Mouse (Mus musculus) right cerebral cortex, postnatal 25 days (tissue): ENCODE measurements around the gene Lgr6.
A peak's percentile ranks its signal among the peaks of the same experiment; 100 is the strongest.
"Not testable (repeated sequence)": the region's sequence is repeated elsewhere in the genome, so short reads cannot be mapped to it uniquely, and the experiment has no call there.

Experiments used
- DNase-seq: peaks from one replicate; pipeline ENCODE4 v3.0.0; 2022

Lgr6 gene

DNA sequence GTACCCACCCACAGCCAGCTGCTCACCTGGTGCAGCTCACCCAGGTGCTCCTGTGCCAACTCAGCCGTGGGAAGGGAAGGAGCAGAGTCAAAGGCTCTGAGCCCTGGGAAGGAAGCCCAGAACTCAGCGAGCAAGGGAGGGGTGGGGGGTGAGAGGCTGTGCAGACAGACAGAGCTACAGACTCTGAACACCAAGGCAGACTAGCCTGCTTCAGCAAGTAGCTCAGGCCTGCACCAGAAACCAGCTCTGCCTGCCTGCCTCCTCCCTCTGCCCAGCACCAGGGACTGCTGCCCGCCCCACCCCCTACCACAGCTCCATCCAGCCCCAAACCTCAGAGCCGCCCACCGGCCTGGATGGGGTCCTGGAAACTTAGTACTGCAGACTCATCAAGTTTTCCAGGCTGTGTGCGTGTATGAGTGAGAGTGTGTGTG is 22.9 kb upstream of the Lgr6 start:
- no peak for DNase-seq

DNA sequence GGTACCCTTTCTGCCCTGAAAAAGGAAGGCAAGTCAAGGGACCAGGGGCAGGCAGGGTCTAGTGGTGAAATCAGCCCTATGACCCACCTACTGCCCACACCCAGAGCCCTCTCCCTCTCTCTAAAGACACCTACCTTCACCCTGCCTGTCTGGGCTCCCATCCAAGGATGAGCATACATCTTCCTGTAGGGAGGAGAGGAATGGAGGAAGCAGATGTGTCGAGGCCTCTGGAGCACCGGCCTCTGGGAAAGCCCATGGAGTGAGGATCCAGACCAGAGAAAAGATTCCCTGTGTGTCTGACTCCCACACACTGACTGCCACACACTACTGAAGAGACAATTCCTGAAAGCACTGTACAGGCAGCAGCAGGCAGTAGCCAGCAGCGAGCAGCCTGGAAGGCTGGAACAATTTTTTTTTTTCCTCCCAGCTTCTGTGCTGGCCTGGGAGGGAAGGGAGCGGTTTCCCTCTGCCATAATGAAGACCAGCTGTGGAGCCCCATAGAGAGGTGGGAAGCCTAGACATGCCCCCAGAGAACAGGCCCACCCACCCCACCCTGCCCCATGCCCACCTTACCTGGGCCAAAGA is 21.5 kb upstream of the Lgr6 start:
- peak; percentile 28 for DNase-seq

DNA sequence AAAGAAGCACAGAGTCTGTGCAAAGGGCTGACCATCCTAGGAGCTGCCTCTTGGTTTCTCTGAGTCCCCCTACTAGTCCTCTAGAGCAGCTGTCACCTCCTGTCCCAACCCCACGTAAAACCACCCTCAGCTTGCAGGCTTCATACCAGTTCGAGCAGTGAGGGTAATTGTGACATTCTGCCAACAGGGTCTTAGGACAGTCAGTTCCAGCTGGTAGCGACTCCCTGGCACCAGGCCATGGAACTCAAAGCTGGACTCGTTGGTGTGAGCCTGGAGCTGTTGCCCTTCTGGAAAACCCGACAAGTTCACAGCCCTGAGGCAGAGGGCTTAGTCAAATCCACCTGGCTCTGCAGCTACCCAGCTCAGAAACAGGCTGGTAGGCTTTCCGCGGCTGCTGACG is 20.9 kb upstream of the Lgr6 start:
- no peak for DNase-seq

DNA sequence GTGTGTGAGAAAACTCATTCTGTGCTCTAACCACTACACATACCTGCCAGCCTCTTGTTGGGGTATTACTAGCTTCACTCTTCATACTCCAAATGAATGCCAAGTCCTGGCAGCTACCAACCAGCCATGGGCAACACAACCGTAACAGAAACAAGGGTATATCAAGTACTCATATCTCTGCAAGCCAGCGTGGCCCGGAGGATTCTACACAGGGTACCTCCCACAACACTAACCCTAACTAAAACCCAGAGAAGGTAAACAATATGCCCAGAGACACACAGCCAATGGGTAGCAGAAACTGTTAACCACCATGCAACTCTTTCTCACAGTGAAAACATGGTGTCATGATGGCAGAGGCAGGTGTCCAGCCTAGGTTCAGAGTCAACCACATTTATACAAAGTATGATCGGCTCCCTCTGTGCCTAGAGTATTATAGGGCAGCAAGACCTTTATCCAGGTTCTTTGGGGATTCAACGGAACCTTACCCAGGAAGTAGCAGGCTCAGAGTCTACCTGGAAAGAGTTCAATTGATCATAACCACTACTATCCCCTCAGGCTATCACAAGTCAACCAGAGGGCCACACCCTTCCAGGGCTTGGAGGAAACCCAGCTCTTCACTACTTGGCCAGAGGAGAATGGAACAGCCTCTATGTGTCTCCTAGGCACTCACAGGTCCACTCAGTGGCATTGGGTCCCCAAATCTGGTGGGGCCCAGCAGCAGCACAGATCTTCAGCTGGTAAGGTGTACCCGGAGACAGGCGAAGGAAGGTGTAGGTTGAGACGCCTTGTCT is 19.7 kb upstream of the Lgr6 start:
- no peak for DNase-seq

DNA sequence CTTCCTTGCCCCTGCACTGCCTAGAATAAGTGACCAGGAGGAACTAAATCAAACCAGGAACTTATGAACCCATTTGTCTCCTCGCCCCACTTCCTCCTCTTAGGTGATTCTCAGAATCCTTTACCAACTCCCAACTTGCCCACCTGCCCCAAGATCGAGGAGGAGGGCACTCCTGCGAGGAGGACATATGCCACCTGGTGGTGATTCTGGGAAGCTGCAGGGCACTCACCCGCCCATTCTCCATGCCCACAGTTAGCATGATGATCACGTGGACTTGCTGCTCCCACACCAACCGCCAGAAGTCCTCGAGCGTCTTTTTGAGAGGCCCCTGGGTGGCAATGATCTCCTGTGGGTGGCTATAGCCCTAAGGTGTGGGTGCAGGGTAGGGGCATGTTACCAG is 7.6 kb upstream of the Lgr6 start:
- DNase-seq = no peak

DNA sequence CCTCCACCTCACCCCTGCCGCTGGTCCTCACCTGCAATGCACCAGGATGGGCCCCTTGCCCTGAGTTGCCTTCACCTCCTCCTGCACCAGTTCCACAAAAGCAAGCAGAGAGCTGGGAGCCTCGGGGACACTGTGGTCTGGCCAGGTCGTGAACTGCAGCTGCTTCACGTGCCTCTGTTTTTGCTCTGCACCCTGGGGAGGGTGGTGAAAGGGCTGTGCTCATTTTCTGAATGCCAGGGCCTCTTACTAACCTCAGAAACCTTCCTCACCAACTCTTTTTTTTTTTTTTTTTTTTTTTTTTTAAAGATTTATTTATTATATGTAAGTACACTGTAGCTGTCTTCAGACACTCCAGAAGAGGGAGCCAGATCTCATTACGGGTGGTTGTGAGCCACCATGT is 6.2 kb upstream of the Lgr6 start:
- not testable (repeated sequence) for DNase-seq

DNA sequence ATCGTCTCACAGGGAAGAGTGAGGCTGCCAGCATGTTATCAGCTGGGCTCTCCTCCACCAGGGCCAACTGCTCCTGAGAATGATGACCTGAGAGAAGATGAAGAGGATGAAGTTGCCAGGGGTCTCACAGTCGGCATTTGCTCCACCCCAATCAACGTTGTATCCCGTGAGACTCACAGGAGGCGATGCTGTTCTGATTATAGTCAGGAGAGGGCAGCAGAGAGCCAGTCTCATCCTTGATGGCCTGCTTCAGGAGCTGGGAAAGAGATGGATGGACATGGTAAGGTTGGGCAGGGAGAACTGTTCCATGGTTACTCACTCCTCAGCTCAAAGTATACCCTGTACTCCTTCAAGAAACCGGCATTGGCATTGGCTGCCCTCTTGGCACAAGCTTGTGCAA is 5.0 kb upstream of the Lgr6 start:
- DNase-seq = peak; percentile 64

DNA sequence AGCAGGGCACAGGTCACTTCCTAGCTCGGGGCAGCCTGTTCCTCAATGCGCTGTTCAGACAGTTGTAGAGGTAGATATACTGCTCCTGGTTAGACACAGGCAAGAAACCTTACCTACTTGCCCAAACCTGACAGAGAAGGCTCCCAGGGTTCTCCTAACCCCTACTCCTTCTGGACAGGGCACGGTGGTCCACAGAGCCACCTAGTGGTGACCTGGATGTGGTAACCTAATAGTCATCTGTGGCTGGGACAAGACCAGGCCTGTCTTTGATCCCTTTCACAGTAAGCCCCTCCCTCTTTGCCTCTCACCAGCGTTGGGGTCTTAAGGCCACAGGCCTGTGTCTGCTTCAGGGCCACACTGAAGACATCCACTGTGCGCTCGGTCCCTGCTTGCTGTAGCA is 3.5 kb upstream of the Lgr6 start:
- DNase-seq = no peak

DNA sequence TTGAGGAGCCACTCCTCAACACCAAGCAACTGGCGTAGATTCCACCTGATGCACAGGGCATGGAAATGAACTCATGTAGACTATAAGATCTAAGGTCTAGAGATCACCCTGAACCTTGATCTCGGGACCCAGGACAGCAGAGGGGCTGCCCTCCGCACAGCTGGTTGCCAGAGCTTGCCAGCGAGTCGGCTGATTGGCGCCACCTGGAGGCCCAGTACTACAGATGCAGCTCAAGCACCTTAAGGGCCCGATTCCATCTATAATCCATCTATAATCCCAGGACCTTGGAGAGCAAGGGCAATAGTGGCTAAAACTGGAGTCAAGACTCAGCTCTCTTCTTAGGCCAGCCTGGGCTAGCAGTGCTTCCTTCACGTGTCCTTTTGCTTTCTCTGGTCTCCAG is 875 bp upstream of the Lgr6 start:
- peak; percentile 47 for DNase-seq

DNA sequence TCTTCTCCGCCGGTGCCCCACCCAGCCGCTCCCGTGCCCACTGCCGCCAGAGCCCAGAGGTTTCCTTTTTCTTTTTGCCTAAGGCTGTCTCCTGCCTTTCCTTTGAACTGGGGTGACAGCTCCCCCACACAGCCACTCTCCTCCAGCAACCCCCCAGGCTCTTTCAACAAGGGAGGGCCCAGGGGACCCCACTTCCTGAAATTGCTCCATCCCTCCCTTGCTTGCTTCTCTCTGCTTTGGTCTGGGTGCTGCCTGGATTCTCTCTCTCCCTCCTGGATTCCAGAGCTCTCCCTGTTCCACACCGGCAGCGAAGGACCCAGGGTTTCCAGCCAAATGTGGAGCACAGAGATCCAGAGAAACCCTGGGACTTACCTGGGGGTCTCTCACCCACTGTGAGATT is 4.7 kb downstream of the Lgr6 start:
- DNase-seq = no peak

DNA sequence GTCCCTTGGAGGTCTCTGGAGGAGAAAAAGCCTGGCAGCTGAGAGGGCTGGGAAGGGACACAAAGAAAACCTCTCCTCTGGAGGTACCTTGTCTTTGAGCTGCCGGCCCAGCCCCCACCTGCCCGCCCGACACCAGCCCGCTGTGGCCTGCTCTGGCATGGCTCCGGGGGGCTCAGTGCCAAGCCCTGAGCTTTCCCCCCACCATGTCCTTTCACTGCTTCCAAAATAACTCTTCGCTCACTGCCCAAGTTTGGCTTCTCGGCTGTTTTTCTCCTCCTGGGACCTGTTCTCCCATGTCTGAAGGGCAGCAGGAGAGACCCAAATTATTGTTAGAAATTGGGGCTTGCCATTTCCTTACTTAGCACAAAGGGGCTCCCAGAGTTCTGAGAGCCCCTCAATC is 6.6 kb downstream of the Lgr6 start:
- DNase-seq = no peak

DNA sequence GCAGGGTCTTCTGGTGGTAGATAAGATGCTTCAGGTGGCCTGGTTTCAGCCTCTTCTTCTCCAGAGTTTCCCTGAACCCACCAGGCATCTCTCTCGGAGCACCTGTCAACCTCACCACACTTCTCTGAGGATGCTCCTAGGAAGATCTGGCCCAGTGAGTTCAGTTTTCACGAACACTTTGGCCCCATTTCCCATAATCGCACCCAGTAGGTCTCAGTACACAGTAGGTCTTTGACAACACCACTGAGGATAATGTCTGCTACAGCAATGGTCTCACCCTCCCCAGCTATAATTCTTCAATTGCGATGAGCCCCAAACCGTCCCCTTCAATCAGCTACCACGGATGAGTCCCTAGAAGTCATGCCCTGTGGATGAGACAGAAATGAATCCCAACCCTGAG is 7.6 kb downstream of the Lgr6 start:
- no peak for DNase-seq

DNA sequence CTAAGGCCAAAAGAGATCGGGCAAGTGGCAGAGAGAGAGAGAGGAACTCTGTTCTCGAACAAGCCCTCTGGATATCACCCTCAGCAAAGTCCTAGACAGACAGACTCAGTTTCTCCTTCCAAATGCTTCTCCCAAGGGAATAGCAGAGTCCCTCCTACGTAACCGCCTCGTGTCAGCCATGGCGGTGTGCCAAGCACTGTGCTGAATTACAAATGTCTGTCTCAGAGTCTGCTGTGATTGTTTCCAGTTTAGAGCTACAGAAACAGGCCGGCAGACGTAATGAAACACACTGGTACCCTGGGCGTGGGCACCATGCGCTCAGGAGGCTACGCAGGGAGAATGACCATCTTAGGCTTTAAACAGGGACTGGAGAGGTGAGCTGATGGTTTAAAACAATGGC is 8.8 kb downstream of the Lgr6 start:
- no peak for DNase-seq

DNA sequence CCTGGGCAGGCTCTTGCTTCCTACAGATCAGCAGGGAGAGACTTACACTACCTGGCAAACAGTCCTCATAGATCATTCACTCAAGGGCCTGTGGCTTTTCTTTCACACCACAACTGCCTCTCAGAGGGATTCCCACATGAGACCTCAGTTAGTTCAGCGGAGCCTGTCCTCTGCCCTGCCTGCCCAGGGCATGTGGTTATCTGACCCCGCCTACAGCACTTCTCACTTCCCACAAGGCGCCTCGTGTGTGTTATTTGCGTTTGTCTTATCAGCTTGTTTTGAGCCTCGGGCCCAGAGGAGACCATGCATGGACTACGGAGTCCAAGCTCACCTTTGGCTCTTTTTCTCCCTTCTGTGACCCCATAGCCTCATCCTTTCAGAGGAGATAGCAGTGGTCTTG is 9.9 kb downstream of the Lgr6 start:
- no peak for DNase-seq

DNA sequence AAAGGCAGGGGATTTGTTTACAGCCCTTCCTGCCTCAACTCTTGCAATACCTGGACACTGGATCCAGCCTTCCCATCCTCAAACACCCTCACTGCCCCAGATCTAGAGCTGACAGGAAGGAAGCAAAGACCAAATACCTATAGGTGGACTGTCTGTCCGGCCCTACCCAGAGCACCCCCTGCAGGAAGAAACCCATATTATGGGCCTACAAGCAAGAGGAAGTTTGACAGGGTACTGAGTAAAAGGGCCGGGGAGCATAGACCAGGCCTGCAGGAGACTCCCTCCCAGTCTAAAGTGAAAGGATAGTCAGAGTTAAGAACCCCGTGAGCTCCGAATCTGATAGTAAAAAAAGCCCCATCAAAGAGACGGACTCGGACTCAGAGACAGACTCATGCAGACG is 10.4 kb downstream of the Lgr6 start:
- no peak for DNase-seq

DNA sequence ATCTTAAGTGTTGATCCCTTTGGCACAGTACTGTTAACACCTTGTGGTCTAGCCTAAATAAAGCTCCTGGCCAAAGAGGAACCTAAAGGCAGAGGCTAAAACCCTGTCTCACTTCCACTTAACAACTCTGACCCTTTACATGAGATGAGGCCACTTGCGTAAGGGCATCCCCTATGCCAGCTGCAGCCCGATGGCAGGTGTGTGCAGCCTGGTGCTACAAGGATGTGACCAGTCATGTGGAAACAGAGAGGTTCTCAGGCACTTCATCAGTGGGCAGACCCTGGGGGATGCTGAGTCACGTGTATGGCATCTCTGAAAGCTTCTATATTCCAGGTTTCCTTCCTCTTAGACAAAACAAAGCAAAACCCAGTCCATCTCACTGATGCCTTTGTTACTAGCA is 14.2 kb downstream of the Lgr6 start:
- DNase-seq = no peak

DNA sequence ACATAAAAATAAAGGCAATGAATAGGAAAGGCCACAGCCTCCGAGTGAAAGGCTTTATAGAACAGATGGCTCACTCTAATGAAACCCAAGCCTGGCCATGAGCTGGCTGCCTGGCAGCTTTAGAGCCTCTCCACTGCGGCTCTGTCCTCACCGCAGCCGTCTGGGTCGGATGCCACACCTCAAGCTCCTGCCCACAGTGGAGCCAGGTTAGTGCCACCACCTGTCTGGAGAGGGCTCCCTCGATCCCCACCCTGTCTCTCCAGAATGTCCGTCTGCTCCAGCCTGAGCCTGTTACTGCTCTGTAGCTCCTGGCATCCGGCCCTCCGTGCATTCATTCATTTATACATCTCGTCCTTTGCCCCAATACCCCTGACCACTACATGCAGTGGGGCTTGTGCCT is 15.4 kb downstream of the Lgr6 start:
- no peak for DNase-seq

DNA sequence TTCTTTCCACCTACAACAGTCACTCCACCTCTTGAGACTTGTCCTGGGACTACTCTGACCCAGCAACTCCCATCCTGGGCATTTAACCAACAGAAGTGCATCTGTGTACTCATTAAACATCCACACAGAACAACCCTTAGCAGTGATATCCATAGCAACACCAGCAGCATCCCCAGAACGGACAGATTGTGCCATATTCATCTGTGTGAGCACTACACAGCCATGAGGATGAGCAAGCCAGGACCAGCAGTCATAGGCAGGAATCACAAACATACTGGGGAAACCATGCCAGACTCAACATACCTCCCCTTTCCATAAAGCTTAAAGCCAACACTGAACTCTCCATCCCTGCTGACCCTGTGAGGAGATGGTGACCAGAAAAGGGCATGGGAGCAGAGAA is 17.7 kb downstream of the Lgr6 start:
- DNase-seq = no peak

DNA sequence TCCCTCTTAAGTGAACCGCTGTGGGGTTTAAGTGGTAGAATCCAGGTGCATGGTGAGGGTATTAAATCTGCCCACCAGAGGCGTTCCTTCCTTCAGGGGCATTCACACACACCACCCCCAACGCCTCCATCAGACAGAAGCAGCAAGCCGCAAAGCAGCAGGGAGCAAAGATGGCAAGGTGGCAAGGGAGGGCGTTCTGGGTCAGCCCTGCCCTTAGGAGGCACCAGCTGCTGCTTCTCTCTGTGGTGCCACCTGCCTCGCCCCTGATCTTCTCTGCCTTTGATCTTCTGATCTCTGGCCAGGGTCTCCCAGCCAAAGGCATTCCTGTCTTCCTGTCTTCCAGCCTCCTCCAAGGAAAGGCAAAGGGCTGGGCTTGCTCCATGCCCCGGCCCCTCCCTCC is 19.1 kb downstream of the Lgr6 start:
- no peak for DNase-seq

DNA sequence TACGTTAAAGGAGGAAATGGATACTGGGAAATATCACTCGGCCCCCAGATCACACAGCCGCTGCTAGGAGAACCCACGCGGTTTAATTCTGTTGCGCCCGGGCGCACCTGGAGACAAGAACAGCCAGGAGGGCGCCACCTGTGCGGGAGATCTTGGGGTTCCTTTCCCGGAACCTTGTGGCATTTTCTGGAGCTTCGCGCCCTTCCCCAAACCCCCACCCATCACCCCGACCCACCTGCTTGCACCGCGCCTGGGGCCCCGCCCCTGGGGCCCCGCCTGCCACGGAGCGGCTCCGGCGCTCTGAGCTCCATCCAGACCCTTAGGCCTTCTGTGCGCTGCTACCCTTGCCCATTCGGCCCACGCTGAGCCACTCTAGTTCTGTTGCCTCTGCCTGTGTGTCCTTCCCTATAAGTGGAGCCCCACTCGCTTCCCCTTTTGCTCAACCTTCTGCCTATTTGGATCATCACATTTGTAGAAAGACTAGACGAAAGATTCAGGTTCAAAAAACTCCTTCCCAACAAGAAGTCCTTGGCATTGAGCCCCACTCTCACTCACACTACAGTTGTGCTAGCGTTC is 19.7 kb downstream of the Lgr6 start:
- DNase-seq = no peak

DNA sequence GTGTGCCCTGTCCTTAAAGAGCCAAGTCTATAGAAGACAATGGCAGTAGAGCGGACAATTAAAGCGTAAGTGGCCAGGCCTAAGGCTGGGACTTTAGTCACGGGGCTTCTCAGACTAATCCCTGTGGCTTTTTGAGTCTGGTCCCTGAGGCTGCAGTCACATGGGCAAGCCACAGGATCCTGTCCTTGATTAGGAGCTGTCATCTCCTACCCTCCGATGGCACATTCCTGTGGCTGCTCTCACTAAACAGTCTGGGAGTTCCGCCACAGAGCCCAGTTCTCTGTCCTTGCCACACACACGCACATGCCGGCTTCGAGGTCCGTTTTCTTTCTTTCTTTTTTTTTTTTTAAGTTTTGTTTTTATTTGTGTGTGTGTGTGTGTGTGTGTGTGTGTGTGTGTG is 21.6 kb downstream of the Lgr6 start:
- no peak for DNase-seq

DNA sequence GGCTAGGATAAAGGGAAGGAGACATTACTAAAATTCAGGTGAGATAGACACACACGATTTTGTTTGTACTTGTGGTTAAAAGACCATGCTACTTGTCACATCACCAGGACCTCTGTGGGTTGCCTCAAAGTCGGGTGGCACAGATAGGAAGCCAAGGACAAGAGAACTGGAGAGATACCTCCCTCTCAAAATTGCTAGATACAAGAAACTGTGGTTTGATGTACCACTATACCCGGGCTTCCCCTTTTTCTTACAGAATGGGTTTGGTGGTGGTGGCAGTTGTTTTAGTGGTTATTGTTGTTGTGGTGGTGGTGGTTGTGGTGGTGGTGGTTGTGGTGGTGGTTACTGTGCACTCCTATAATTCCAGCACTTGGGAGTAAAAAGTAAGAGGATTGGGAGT is 22.8 kb downstream of the Lgr6 start:
- no peak for DNase-seq

DNA sequence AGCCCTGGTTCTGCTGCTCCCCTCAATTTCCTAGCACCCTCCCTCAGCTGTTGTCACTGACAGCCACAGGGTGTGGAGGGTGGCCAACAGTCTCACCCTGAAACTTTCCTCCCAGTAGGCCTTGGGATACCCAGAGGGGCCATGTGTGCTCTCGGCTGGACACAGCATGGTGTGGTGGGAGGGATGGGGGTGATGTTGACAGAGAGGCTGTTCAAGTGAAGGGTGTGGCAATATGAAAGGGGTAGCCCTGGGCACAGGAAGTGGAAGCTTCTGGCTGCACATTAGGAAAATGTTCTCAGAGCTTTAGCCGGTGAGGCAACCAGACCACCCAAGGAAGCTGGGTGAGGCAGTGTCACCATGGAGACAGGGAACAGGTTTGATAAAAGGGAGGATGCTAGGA is 26.1 kb downstream of the Lgr6 start:
- DNase-seq = no peak

DNA sequence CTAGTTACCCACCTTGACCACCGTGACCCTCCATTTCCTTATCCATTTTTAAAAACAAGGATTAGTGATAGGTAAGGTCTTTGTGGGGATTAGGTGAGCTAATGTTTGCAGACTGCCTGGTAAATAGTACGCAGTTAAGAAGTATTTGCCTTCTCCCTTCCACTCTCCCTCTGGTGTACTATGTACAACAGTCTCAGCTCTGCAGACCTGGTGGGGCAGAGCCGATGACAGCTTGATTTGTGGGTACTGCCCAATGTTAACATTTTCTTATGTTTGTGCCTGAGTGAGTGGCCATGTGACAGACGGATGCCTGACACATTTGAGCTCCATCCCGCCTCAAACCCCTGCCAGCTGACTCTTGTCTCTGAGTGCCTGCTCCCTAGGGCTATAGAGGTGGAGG is 28.6 kb downstream of the Lgr6 start:
- no peak for DNase-seq

DNA sequence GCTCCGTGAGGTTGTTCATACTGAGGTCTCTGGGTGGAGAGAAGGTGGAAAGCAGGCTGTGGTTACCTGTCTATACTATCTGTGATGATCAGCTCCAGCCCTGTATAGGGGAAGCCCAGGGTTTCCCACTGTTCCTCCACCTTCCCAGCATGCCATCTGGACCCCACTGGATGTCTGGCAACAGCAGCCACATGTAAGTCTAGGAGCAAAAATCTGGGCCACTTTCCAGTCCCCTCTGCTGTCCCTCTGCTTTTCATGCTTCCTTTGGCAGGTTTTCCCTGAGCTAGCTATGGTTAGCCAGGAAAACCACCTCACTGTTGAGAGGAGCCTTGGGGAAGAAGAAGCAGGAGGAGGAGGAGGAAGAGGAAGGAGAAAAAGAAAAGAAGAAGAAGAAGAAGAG is 29.8 kb downstream of the Lgr6 start:
- no peak for DNase-seq
